Mouse (Mus musculus): ENCODE data around the gene Plcg2. TPM values are rescaled to one million over a fixed set of nuclear protein-coding genes. Genes with fewer than 3 reads are reported as not detected.

The Plcg2 gene
- polyA plus RNA-seq, 1 experiment, result 7.1 TPM

GRCm38 (mm10) chr8:117634406-117634805 is 136.3 kb downstream of the Plcg2 start:
- DNase-seq (ENCODE audit: low read depth), result no peak

- DNase-seq (ENCODE audit: low read depth), result no peak
Measured at GRCm38 (mm10) chr8:117637462-117637861, 139.4 kb downstream of the Plcg2 start.

GRCm38 (mm10) chr8:117639631-117640030 is 141.5 kb downstream of the Plcg2 start:
- DNase-seq (ENCODE audit: low read depth), result no peak

GRCm38 (mm10) chr8:117645486-117645885 is 147.4 kb downstream of the Plcg2 start:
- DNase-seq (ENCODE audit: low read depth), result no peak

- no peak for DNase-seq (ENCODE audit: low read depth)
Measured at GRCm38 (mm10) chr8:117646020-117646419, 147.9 kb downstream of the Plcg2 start.

- DNase-seq (ENCODE audit: low read depth), result no peak
Measured at GRCm38 (mm10) chr8:117646440-117646839, 148.3 kb downstream of the Plcg2 start.

- no peak for DNase-seq (ENCODE audit: low read depth)
Measured at GRCm38 (mm10) chr8:117652318-117652717, 154.2 kb downstream of the Plcg2 start.

- no peak for DNase-seq (ENCODE audit: low read depth)
Measured at GRCm38 (mm10) chr8:117658990-117659389, 160.9 kb downstream of the Plcg2 start.

- no peak for DNase-seq (ENCODE audit: low read depth)
Measured at GRCm38 (mm10) chr8:117660358-117661031, 162.4 kb downstream of the Plcg2 start.

GRCm38 (mm10) chr8:117667349-117668124 is 169.4 kb downstream of the Plcg2 start:
- peak; percentile 85 for DNase-seq (ENCODE audit: low read depth)

- no peak for DNase-seq (ENCODE audit: low read depth)
Measured at GRCm38 (mm10) chr8:117670461-117670860, 172.4 kb downstream of the Plcg2 start.

GRCm38 (mm10) chr8:117672558-117672957 is 174.5 kb downstream of the Plcg2 start:
- DNase-seq (ENCODE audit: low read depth), result no peak

GRCm38 (mm10) chr8:117673430-117673830 is 175.3 kb downstream of the Plcg2 start, which contains the start of gene Sdr42e1:
TSS of gene Sdr42e1 (minus strand) at chr8:117673689.
- no peak for DNase-seq (ENCODE audit: low read depth)

- no peak for DNase-seq (ENCODE audit: low read depth)
Measured at GRCm38 (mm10) chr8:117675171-117675570, 177.1 kb downstream of the Plcg2 start.

- DNase-seq (ENCODE audit: low read depth), result no peak
Measured at GRCm38 (mm10) chr8:117676460-117676859, 178.4 kb downstream of the Plcg2 start.

GRCm38 (mm10) chr8:117677011-117677410 is 178.9 kb downstream of the Plcg2 start:
- no peak for DNase-seq (ENCODE audit: low read depth)

- DNase-seq (ENCODE audit: low read depth), result no peak
Measured at GRCm38 (mm10) chr8:117678650-117679049, 180.6 kb downstream of the Plcg2 start.

- no peak for DNase-seq (ENCODE audit: low read depth)
Measured at GRCm38 (mm10) chr8:117683925-117684472, 185.9 kb downstream of the Plcg2 start.

- DNase-seq (ENCODE audit: low read depth), result no peak
Measured at GRCm38 (mm10) chr8:117684504-117684903, 186.4 kb downstream of the Plcg2 start.
